Mouse (Mus musculus) mouse trophoblast stem cell (cell line): ENCODE data around the gene Pyurf.

Source experiments
- in situ Hi-C, 2 experiments: fragments of 300-500 bp; cut with MseI, MboI; formaldehyde crosslinking; loops; 2 replicates in 1 of 2; 3 replicates in 1 of 2; pipeline ENCODE4 v1.15.1; 2025

The Pyurf gene

DNA sequence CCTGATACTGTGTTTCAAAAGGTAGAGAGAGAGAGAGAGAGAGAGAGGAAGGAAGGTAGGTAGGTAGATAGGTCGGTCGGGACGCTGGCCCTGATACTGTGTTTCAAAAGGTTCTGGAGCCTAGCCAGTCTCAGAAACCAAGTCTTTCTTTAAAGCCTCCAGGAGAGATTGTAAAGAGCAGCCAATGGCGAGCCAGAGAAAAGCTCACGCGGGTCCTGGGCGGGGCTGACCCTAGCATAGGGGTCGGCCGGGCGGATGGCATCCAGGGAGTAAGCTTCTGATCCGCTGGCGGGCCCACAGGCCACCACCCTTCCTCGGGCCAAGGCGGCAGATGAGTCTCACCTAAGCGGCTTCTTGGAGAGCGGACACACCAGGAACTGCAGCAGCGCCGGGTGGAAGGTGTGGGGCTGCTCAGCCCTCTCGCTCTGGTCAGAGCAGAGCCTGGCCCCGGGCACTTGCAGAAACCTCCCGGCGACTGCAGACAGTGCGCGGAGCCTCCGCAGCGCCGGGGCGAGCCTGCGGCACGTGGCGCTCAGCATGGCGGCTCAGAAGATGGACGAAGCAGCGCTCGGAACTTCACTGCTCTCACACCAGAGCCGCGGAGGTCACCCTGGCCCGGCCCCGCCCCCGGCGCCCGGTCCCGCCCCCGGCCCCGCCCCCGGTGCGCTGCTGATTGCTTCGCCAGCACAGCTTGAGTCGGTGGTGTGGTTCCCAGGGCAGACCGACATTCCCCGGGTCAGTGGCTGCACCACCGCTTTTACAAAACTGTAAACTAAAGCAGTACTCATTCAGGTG lies at the start of gene Pyurf:
Pyurf (minus strand) TSS at position 612 of the 795 bp plus-strand sequence.
- in situ Hi-C loops = no loop called here

DNA sequence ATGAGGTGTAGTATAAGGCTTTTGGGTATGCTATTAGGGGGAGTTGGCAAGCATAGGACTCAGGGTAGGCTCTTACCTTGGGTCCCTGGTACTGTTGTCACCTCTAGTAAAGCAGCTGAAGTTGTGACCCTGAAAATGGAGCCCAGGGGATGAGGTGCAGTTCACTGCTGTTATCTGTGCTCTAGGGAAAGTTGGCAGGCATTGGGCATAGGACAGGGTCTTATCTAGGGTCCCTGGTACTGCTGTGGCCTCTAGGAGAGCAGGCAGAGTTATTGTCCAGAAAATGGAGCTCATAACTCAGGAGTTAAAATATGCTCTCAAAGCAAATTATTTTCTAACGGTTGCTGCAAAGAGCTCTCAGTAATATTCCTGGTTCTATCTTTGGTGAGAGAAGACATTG lies 29.5 kb upstream of the Pyurf start:
- in situ Hi-C loops = no loop called here

DNA sequence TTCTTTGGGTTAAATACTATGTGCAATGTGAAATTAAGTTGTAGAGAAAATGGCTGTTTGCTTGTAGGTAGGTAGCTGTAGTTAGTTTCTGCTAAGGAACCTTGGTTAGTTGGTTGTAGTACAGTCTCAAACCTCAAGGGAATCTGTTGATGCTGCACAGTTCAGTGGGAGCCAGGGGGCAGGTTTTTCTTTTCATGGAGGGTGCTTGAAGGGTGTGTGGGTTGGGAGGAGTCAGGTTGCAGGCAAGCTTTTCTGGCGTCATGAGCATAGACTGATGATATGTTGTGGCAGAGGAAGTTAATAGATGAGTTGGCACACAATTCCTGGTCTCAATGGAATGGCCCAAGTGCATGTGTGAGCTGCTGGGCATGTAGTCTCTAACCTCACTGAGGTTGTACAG lies 19.8 kb upstream of the Pyurf start:
- in situ Hi-C loops = no loop called here

DNA sequence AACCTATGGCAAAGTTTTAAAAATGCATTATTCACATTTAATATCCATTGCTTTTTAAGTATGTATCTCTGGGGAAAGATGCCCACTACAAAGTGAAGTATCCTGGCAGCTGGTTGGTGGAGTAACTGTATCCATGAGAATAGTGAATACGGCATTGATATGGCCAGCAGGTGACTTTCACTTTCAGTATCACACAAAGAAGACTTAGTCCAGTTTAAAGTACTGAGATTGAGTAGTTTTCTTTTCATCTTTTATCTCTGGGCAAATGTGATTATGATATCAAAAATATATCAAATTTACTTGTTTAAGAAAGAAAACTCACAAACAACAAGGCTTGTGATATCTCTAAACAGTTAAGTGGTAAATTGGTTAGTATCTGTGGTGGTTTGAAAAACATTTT lies 14.8 kb upstream of the Pyurf start:
- in situ Hi-C loops = no loop called here

DNA sequence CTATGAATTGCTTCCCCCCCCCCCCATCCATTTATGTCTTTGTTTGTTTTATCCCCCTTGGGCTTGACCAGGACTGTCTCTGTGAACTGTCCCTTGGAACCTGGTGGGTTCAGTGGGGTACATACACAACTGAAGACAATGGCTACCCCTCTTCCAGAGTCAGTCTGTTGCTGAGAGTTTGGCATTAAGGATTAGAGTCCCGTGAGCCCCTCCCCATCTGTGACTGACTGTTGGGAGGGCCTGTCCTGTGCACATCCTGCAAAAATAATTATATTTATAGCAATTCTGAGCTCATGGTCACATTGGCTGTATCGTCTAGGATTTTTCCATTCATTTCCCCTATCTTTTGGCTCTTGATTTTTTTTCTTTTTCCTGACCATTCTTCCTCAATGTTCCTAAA lies 11.8 kb upstream of the Pyurf start:
- in situ Hi-C loops = no loop called here

DNA sequence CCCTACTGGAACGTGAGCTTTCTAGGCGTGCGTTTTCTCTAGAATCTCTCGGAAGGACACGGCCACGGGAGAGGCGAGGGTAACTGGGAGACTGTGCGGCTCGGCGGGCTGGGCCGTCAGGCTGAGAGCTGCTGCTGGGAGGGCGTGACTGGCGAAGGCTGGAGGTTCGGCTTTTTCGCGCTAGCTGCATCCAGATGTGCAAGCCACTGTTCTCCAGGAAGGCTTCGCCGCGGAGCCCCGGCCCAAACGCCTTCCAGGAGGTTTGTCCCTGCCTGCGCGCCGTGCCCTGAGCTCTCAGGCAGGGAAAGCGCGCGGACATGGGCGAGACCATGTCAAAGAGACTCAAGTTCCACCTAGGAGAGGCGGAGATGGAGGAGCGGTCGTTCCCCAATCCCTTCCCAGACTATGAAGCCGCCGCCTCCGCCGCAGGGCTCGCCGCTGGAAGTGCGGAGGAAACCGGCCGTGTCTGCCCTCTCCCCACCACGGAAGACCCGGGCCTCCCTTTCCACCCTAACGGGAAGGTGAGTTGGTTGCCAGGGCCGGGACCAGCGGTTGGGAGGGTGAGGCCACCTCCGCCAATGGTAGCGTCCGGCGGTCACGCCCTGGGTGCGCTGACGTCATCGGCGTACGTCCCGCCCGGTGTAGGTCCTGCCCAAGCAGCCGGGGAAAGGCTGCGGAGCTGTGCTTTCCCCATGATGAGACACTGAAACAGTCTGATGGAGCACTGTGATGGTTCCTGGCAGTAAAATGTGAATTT lies 11.0 kb upstream of the Pyurf start:
- in situ Hi-C loops = no loop called here

DNA sequence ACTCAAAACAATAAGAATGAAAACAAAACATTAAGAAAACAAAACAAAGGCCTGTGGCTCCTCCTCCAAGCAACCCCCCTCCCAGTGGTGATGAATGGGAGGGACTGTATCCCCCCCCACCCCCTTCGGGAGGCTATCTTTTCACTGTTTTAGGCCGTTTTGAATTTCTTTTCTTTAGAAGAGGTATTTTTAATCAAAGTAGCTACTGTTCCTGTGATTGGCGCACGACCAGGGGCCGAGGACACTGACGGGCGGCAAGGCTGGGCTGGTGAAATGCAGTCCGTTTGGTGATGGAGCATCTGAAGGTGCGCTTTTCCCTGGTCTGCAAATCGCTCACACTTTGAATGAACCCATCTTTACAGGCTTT lies 10.5 kb upstream of the Pyurf start, which contains the start of gene Lancl2:
Lancl2 (plus strand) TSS at position 165 of the 367 bp plus-strand sequence.
- in situ Hi-C loops = no loop called here

DNA sequence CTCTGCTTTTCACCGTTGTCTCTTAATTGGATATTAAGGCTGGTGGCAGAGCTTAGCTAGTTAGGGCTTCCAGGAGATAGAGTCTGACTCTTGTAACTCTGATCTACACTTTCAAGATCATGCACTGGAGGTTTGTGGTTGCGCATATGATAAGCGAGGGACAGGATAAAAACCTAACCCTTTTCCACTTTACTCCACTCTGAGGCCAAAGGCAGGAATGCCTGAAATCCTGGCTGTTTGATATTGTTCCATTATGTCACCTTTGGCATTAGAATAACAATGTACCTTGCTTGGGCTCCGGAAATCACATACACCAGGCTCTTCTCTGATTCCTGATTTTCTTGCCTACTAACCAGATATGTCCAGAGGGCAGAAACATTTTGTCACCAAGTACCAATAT lies 9.8 kb upstream of the Pyurf start:
- in situ Hi-C loops = no loop called here

DNA sequence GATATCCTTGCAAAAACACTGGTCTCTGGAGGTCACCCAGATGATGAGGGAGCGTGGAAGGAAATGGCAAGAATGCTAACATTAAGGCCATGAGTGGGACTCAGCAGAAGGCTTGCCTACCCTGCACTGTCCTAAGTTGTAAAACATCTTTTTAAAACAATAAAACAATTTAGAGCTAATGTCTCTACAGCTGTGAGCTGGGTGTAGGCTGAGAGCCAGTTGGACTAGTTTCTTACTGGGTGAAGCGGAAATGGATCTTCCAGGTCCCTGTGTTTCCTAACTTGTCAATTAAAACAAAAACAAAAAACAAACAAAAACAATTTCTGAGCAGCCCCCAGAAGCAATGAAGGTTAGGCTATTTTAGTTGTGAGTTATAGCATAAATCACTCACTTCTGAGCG lies 1.2 kb upstream of the Pyurf start:
- in situ Hi-C loops = no loop called here

DNA sequence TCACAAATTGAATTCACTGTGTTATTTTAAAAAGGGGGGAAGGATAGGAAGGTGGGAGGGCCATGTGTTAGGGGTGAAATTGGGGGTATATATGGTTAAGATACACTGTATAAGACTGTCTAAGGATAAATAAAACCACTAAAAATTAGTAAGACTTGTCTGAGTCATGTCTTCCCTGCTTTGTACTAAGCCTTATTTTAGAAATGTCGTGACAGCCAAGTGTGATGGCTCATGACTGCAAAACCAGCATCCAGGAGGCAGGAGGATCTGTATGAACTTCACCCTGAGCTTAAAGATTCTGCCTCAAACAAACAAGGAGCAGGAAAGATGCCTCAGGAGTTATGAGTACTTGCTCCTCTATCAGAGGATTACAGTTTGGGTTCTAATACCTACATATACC lies 7.7 kb downstream of the Pyurf start:
- in situ Hi-C loops = no loop called here

DNA sequence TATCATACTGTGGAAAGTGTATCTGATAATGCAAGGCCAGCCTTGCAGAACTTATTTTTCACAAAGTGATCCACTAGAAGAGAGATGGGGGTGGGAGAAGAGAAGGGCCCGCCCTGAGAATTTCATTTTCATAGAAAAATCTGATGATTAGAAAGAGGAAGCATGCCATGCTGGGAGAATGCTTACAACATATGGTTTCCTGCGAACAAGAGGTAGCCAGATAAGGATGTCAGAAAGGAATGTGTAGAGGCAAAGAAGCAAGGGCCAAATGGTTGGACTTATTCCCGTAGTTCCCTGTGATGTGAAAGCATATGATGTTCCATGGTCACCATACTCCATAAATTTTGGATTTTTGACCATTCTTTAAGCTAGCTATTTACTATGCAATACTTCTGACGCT lies 30.6 kb downstream of the Pyurf start:
- in situ Hi-C loops = no loop called here

DNA sequence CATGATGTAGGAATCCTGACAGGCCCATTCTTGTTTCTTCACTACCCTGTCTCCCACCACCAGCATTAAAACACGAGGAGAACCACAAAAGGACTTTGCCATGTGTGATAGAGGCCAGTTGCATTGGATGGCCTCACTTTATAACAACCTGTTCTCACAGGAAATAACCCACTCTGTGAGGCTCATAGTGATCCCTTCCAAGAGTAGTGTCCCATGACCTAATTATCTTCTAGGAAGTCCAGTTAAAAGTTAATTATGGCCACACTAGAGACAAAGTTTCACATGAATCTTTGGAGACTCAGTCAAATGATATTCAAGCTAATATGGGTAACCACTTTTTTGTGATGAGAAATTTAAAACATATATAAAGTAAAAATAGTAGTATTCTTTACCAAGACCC lies 44.6 kb downstream of the Pyurf start:
- in situ Hi-C loops = no loop called here

DNA sequence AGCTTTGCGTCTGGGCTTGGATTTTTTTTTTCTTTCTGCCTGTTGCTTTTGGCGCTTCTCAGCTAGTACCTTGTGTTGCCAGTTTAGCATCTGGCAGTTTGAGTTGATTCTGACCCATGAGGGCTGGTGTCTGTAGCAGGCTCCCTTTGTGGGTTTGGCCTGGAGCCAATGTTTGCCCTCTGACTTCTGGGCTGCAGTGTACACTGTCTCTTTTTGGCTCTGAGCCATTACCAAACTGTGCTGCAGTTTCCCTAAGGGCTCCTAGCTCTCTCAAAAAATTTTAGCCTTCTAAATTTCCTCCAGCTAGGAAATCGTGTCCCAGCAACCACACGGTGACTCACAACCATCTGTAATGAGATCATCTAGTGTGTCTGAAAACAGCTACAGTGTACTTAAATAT lies 50.1 kb downstream of the Pyurf start:
- in situ Hi-C loops = no loop called here

DNA sequence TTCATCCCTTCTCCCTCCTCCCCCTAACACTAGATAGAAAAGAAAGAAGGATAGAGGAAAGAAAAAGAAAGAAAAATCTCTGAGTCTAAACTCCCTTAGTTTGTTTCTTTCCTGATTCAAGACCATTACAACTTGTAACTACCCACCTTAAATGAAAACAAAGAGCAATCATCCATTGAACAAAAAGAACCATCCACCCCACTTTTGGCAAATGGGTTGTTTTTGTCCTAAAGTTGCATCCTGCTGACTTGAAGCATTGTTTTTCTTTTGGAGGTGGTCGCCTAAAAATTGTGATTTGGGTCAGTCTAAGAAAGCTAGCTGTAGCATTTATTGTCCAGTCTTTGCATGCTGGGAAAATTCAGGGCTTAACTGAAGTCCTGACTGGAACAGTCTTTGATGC lies 52.3 kb downstream of the Pyurf start:
- in situ Hi-C loops = no loop called here
